Mouse (Mus musculus) mesoderm, embryonic 11.5 days (tissue): Measurements from ENCODE around the gene Klhl29.

Experiments used
- DNase-seq: peaks from one replicate; pipeline ENCODE4 v3.0.0-alpha.2; 2012; ENCODE audit warnings: low read depth, low spot score

Klhl29 gene

GRCm38 (mm10) chr12:5222439-5223202 lies 152.9 kb downstream of the Klhl29 start:
- DNase-seq = no peak

GRCm38 (mm10) chr12:5219913-5220575 lies 155.4 kb downstream of the Klhl29 start:
- DNase-seq = no peak

GRCm38 (mm10) chr12:5215836-5216747 lies 159.4 kb downstream of the Klhl29 start:
- no peak for DNase-seq

GRCm38 (mm10) chr12:5214266-5214665 lies 161.2 kb downstream of the Klhl29 start:
- no peak for DNase-seq

GRCm38 (mm10) chr12:5213339-5214104 lies 162.0 kb downstream of the Klhl29 start:
- DNase-seq = peak; percentile 37

GRCm38 (mm10) chr12:5211884-5212283 lies 163.6 kb downstream of the Klhl29 start:
- DNase-seq = no peak

GRCm38 (mm10) chr12:5210786-5211185 lies 164.7 kb downstream of the Klhl29 start:
- DNase-seq = no peak

- DNase-seq = peak; percentile 33
These were observed 167.3 kb downstream of the Klhl29 start for GRCm38 (mm10) chr12:5207941-5208905.

- no peak for DNase-seq
These were observed 168.3 kb downstream of the Klhl29 start for GRCm38 (mm10) chr12:5207172-5207571.

GRCm38 (mm10) chr12:5204071-5204840 lies 171.2 kb downstream of the Klhl29 start:
- peak; percentile 44 for DNase-seq

- DNase-seq = no peak
These were observed 172.1 kb downstream of the Klhl29 start for GRCm38 (mm10) chr12:5203385-5203784.

- DNase-seq = no peak
These were observed 177.2 kb downstream of the Klhl29 start for GRCm38 (mm10) chr12:5198254-5198653.

- DNase-seq = no peak
These were observed 181.3 kb downstream of the Klhl29 start for GRCm38 (mm10) chr12:5194176-5194575.

- DNase-seq = no peak
These were observed 183.1 kb downstream of the Klhl29 start for GRCm38 (mm10) chr12:5192380-5192718.

GRCm38 (mm10) chr12:5191628-5192379 lies 183.7 kb downstream of the Klhl29 start:
- peak; percentile 69 for DNase-seq

- no peak for DNase-seq
These were observed 184.3 kb downstream of the Klhl29 start for GRCm38 (mm10) chr12:5191206-5191605.

GRCm38 (mm10) chr12:5189446-5190150 lies 185.9 kb downstream of the Klhl29 start:
- DNase-seq = no peak

- peak; percentile 73 for DNase-seq
These were observed 186.6 kb downstream of the Klhl29 start for GRCm38 (mm10) chr12:5188899-5189298.
